Mouse (Mus musculus) fat pad, adult 2 months (tissue): ENCODE results near the gene Rasgrp1.

Experiments
- DNase-seq: peaks from one replicate; pipeline ENCODE4 v3.0.0-alpha.2; 2011; ENCODE audit warnings: low read depth, low spot score; ENCODE audit errors: extremely low read depth

The Rasgrp1 gene

GRCm38 (mm10) chr2:117342547-117343239 is at the start of gene Rasgrp1:
Rasgrp1 (minus strand) TSS chr2:117343001.
- no peak for DNase-seq

GRCm38 (mm10) chr2:117389925-117390892 is 47.4 kb upstream of the Rasgrp1 start:
- DNase-seq, result no peak

GRCm38 (mm10) chr2:117389460-117389859 is 46.7 kb upstream of the Rasgrp1 start:
- DNase-seq, result no peak

- DNase-seq, result no peak
Observed at GRCm38 (mm10) chr2:117388121-117388520, 45.3 kb upstream of the Rasgrp1 start.

GRCm38 (mm10) chr2:117386981-117387705 is 44.3 kb upstream of the Rasgrp1 start:
- no peak for DNase-seq

- no peak for DNase-seq
Observed at GRCm38 (mm10) chr2:117386036-117386590, 43.3 kb upstream of the Rasgrp1 start.

- DNase-seq, result no peak
Observed at GRCm38 (mm10) chr2:117381314-117381713, 38.5 kb upstream of the Rasgrp1 start.

GRCm38 (mm10) chr2:117374293-117374830 is 31.6 kb upstream of the Rasgrp1 start:
- DNase-seq, result no peak

- no peak for DNase-seq
Observed at GRCm38 (mm10) chr2:117371706-117372105, 28.9 kb upstream of the Rasgrp1 start.

GRCm38 (mm10) chr2:117366478-117366877 is 23.7 kb upstream of the Rasgrp1 start:
- DNase-seq, result no peak

GRCm38 (mm10) chr2:117364056-117364455 is 21.3 kb upstream of the Rasgrp1 start:
- no peak for DNase-seq

GRCm38 (mm10) chr2:117357939-117358338 is 15.1 kb upstream of the Rasgrp1 start:
- DNase-seq, result no peak

GRCm38 (mm10) chr2:117352305-117353123 is 9.7 kb upstream of the Rasgrp1 start:
- no peak for DNase-seq

GRCm38 (mm10) chr2:117350138-117350537 is 7.3 kb upstream of the Rasgrp1 start:
- no peak for DNase-seq

- no peak for DNase-seq
Observed at GRCm38 (mm10) chr2:117343240-117343624, 431 bp upstream of the Rasgrp1 start.

- DNase-seq, result no peak
Observed at GRCm38 (mm10) chr2:117342090-117342546, 683 bp downstream of the Rasgrp1 start.

GRCm38 (mm10) chr2:117338501-117338900 is 4.3 kb downstream of the Rasgrp1 start:
- no peak for DNase-seq

- no peak for DNase-seq
Observed at GRCm38 (mm10) chr2:117337902-117338301, 4.9 kb downstream of the Rasgrp1 start.

- no peak for DNase-seq
Observed at GRCm38 (mm10) chr2:117336946-117337665, 5.7 kb downstream of the Rasgrp1 start.
